Mouse (Mus musculus): ENCODE measurements around the gene Rest. TPM values are rescaled to one million over a fixed set of nuclear protein-coding genes. Genes with fewer than 3 reads are reported as not detected.

Rest gene
- total RNA-seq, 2 experiments from 2014 or later, result 21.1 to 31.5 TPM

GRCm38 (mm10) chr5:77307821-77308553 is 42.7 kb downstream of the Rest start:
- no peak for ATAC-seq (ENCODE audit: poor library complexity, severe bottlenecking)

- peak; percentile 37 for ATAC-seq (ENCODE audit: poor library complexity, severe bottlenecking)
Observed at GRCm38 (mm10) chr5:77309051-77309906, 44.0 kb downstream of the Rest start.

- ATAC-seq (ENCODE audit: poor library complexity, severe bottlenecking), result peak; percentile 91
Observed at GRCm38 (mm10) chr5:77309924-77310772, 44.9 kb downstream of the Rest start, which contains the start of the genes Noa1 and Polr2b. Gene Noa1 (minus strand): TSS chr5:77310084. Gene Polr2b (plus strand): TSS chr5:77310147.

GRCm38 (mm10) chr5:77314206-77314605 is 48.9 kb downstream of the Rest start:
- ATAC-seq (ENCODE audit: poor library complexity, severe bottlenecking), result no peak

GRCm38 (mm10) chr5:77314986-77315385 is 49.7 kb downstream of the Rest start:
- ATAC-seq (ENCODE audit: poor library complexity, severe bottlenecking), result no peak

- no peak for ATAC-seq (ENCODE audit: poor library complexity, severe bottlenecking)
Observed at GRCm38 (mm10) chr5:77324936-77325335, 59.6 kb downstream of the Rest start.

GRCm38 (mm10) chr5:77330154-77330553 is 64.9 kb downstream of the Rest start:
- no peak for ATAC-seq (ENCODE audit: poor library complexity, severe bottlenecking)

Other genes starting within 250 kb of the Rest start
- gene Thegl, start 249.5 kb upstream of the Rest start, total RNA-seq (2015), result 0.45 TPM in 1 of 2 replicates, not detected in the other
- not detected in 2 replicates for gene Thegl, start 249.5 kb upstream of the Rest start, total RNA-seq (2017)
- 104 and 127 TPM in 2 replicates for gene Hopx, start 150.4 kb upstream of the Rest start, total RNA-seq (2015)
- gene Hopx, start 150.4 kb upstream of the Rest start, total RNA-seq (2017), result 35.5 and 46.3 TPM in 2 replicates
- gene Spink2, start 54.0 kb upstream of the Rest start, total RNA-seq (2015), result 2.2 and 4.9 TPM in 2 replicates
- gene Spink2, start 54.0 kb upstream of the Rest start, total RNA-seq (2017), result 3.3 and 5.4 TPM in 2 replicates
- 18.0 and 24.7 TPM in 2 replicates for gene Noa1, start 44.6 kb downstream of the Rest start, total RNA-seq (2015)
- gene Noa1, start 44.6 kb downstream of the Rest start, total RNA-seq (2017), result 10.2 and 15.8 TPM in 2 replicates
- 60.9 and 79.2 TPM in 2 replicates for gene Polr2b, start 44.7 kb downstream of the Rest start, total RNA-seq (2015)
- gene Polr2b, start 44.7 kb downstream of the Rest start, total RNA-seq (2017), result 100 and 101 TPM in 2 replicates
- gene Igfbp7, start 142.6 kb downstream of the Rest start, total RNA-seq (2015), result 3.6 and 4.5 TPM in 2 replicates
- 2.6 and 4.1 TPM in 2 replicates for gene Igfbp7, start 142.6 kb downstream of the Rest start, total RNA-seq (2017)

Measured in megakaryocyte, adult 5-6 weeks (primary cell).